Mouse (Mus musculus): Measurements from ENCODE around the gene Jam2. TPM values are rescaled to one million over a fixed set of nuclear protein-coding genes. Genes with fewer than 3 reads are reported as not detected.
A peak's percentile ranks its signal among the peaks of the same experiment; 100 is the strongest.

The Jam2 gene
- polyA plus RNA-seq (2012; ENCODE audit: insufficient read depth, insufficient read length, missing spikeins), result 26.8 and 36.1 TPM in 2 replicates

GRCm38 (mm10) chr16:84774003-84774703 is at the start of gene Jam2:
TSS of gene Jam2 (plus strand) at chr16:84774123.
- Histone ChIP-seq H3K4me1 (ENCODE audit: control insufficient read depth, insufficient read depth, insufficient read length, low read length) (no peaks in the 10 kb centered on the region), H3K27ac (replicated peaks; ENCODE audit: low read depth, low read length) (peak within 1 kb of the TSS; percentile 75), H3K4me3 (ENCODE audit: insufficient read depth, low read depth, low read length) (peak within 1 kb of the TSS; percentile 69)

DNA sequence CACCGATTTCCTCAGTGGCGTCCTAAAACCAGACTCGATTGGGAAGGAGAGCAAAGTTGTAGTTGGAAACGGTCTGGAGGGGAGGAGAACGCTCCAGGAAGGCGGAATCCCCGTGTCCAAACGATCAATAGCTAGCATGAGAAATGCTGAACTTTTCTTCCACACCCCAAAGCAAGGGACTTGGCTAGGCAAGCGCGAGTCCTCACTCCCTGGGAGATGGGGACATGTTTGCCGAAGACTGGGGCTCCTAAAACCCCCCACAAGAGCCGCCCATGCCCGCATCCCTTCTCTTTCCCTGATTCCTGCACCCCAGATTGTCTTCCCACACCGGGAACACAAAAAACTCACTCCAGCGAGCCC is 39.1 kb upstream of the Jam2 start:
- Histone ChIP-seq H3K4me1 (ENCODE audit: control insufficient read depth, insufficient read depth, insufficient read length, low read length) (peaks cover 4% of the 10 kb centered on the region; the same call in 1 of the 2 replicates), H3K27ac (replicated peaks; ENCODE audit: low read depth, low read length) (no peak overlapping the region), H3K4me3 (ENCODE audit: insufficient read depth, low read depth, low read length) (peak overlapping the region; percentile 74)

DNA sequence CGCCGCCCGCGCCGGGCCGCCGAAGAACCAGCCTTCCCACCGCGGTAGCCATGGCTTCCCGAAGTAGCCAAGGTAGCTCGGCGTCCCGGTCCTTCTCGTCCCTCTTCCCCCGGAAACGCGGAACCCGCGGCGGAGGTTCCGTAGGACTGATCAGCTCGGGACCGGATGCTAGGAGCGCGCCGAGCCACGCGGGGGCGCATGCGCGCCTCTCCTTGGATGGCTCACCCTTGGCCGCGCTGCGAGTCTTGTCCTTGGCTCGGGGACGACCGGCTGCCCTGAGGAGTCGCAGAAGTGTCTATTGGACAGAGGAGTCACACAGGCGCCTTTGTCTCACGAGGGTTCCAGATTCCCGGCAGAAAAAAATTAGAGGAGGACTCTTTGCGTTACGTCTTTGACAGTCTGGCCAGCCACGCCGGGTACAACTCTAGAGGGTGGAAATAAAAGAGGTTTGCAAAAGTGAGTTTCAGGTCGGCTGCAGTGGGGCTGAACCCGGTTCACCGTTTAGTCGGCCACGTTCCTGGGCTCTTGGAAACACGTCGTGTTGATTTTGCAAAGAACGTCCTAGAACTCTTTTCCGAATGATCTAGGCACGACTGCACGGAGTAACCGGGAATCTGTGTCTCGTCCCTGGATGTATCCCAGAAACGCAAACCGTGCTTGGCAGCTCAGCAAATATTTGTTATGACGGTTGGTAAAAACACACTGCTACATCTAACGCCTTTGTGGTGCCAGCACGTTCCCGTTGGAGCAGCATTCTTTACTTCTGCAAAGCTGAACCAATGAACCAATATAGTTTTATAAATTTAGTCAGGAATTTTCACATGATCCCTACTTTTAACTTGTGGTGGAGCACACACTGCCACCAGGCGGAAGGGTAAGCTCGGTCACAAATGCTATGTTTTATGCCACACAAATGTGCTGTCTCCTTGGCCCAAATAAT is 38.5 kb upstream of the Jam2 start, which contains the start of gene Mrpl39:
TSS of gene Mrpl39 (minus strand) at position 577 of the 940 bp plus-strand sequence.
- Histone ChIP-seq H3K27ac (replicated peaks; ENCODE audit: low read depth, low read length) (peak within 1 kb of the TSS; percentile 79), H3K4me3 (ENCODE audit: insufficient read depth, low read depth, low read length) (peak within 1 kb of the TSS; percentile 74), H3K4me1 (ENCODE audit: control insufficient read depth, insufficient read depth, insufficient read length, low read length) (peaks cover 4% of the 10 kb centered on the region; the same call in 1 of the 2 replicates)

DNA sequence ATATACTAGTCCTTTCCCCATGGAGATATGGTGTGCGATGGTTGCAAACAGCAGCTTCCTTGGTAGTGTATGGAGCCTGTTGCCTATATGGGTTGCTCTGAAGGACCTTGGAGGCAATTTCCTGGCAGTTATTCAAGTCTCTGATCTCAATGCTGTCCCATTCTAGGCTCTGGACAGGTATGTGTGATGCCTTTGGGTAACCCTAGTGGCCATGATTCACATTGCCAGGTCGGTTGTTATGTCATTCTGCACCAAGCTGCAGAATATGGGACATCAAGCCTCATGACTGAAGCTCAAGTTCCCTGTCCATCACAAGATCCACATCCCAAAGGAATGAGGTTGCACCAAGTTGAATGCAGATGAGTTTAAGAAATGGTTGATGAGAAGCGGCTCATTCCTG is 36.6 kb upstream of the Jam2 start:
- no peak overlapping the region for H3K4me3 ChIP-seq (ENCODE audit: insufficient read depth, low read depth, low read length)
- H3K4me1 ChIP-seq (ENCODE audit: control insufficient read depth, insufficient read depth, insufficient read length, low read length), result peaks cover 4% of the 10 kb centered on the region; the same call in 1 of the 2 replicates

GRCm38 (mm10) chr16:84744703-84745490 is 29.0 kb upstream of the Jam2 start:
- H3K4me1 ChIP-seq (ENCODE audit: control insufficient read depth, insufficient read depth, insufficient read length, low read length), result no peaks in the 10 kb centered on the region; the same call in 1 of the 2 replicates
- 0 out of 2 replicates have a peak overlapping the region, but pooled peaks have one; percentile 24 for H3K27ac ChIP-seq (replicated peaks; ENCODE audit: low read depth, low read length)
- H3K4me3 ChIP-seq (ENCODE audit: insufficient read depth, low read depth, low read length), result no peak overlapping the region

More for the DNA sequence above, 36.6 kb upstream of the Jam2 start:
- H3K27ac ChIP-seq (replicated peaks; ENCODE audit: low read depth, low read length), result no peak overlapping the region

DNA sequence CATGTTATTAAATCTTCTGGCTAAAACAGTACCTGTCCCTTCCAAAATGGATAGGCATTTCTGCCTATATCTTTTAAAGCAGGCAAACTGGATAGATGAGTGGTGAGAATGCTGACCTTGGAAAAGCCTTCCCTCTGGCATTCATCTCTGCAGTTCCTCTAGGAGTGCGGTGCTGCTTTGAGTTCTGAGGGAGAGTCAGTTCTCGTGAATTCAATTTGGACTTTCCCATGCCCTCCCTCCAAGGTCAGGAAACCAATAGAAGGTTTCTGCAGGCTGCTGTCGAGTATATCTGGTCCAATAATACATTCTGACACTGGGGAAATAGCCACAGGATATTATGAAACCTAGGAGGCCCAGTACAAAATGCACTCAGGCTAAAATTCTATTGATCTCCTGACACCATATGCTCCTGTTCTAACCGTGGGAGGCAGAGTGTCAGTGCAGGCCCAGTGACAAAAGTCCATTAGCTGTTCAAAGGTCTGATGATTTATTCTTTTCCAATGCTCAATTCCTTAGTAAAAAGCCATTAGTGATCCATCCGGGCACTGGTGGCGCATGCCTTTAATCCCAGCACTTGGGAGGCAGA is 28.1 kb upstream of the Jam2 start:
- Histone ChIP-seq H3K4me1 (ENCODE audit: control insufficient read depth, insufficient read depth, insufficient read length, low read length) (no peaks in the 10 kb centered on the region; the same call in 1 of the 2 replicates), H3K4me3 (ENCODE audit: insufficient read depth, low read depth, low read length) (no peak overlapping the region), H3K27ac (replicated peaks; ENCODE audit: low read depth, low read length) (no peak overlapping the region)

- Histone ChIP-seq H3K4me1 (ENCODE audit: control insufficient read depth, insufficient read depth, insufficient read length, low read length) (no peaks in the 10 kb centered on the region), H3K4me3 (ENCODE audit: insufficient read depth, low read depth, low read length) (no peak overlapping the region), H3K27ac (replicated peaks; ENCODE audit: low read depth, low read length) (no peak overlapping the region)
These were observed 6.0 kb upstream of the Jam2 start for GRCm38 (mm10) chr16:84767956-84768355.

DNA sequence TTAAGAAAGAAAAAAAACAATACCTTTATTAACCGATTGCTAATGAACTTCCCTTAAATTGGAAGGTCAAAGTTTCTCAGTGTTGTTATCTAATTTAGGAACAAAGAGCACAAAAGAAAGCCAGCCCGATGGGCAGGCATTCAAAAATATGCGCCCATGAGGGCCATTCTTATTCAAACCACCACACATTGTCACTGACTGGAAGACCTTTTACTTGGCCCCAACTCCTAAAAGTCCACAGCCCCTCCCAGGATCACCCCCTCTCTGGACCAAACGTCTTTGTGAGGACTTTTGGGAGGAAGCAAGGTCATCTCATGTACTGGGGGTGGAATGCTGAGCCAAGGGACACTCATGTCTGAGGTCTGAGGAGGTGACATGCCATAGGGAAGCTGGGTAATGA is 4.7 kb upstream of the Jam2 start:
- Histone ChIP-seq H3K4me3 (ENCODE audit: insufficient read depth, low read depth, low read length) (no peak overlapping the region), H3K27ac (replicated peaks; ENCODE audit: low read depth, low read length) (no peak overlapping the region), H3K4me1 (ENCODE audit: control insufficient read depth, insufficient read depth, insufficient read length, low read length) (no peaks in the 10 kb centered on the region)

DNA sequence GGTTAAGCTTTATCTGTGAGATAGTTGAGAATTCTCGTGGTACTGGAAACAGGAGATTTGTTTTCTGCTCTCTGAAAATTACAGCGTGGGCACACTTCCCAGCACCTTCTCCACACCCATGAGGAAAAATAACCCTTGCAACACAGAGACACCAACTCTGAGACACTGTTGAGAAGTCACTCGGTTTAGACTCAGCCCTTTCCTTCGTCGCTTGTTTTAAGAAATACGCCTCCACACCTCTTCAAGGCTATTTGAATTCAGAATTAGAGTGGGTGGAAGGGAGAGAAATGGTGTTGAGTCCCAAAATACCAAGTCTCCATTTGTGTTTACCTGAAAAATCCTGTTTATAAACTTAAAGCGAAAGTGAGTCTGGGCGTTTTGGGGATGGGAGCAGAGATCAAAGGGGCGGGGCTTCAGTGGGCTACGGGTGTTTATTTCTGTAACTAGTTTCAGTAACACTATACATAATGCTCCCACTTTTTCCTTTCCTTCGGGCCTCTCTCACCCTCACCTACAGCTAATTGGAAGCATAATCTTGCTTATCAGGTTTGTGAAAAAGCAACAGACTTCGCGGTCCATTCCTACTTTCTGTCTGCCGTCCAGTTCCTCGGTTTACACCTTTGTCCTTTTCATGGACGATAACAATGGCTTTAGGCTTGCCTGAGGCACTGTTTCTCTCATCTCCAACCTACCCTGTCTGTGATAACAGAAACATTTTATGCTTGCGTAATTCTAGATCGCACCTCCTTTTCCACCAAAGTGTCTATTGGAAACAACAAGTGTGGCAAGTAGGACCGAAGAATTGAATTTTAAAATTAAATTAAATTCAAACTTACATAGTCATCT is 4.1 kb upstream of the Jam2 start:
- no peak overlapping the region for H3K4me3 ChIP-seq (ENCODE audit: insufficient read depth, low read depth, low read length)
- H3K27ac ChIP-seq (replicated peaks; ENCODE audit: low read depth, low read length), result no peak overlapping the region
- H3K4me1 ChIP-seq (ENCODE audit: control insufficient read depth, insufficient read depth, insufficient read length, low read length), result no peaks in the 10 kb centered on the region

- Histone ChIP-seq H3K4me3 (ENCODE audit: insufficient read depth, low read depth, low read length) (no peak overlapping the region), H3K27ac (replicated peaks; ENCODE audit: low read depth, low read length) (no peak overlapping the region; the same call in 1 of the 2 replicates), H3K4me1 (ENCODE audit: control insufficient read depth, insufficient read depth, insufficient read length, low read length) (no peaks in the 10 kb centered on the region)
These were observed 3.0 kb upstream of the Jam2 start for GRCm38 (mm10) chr16:84770891-84771290.

DNA sequence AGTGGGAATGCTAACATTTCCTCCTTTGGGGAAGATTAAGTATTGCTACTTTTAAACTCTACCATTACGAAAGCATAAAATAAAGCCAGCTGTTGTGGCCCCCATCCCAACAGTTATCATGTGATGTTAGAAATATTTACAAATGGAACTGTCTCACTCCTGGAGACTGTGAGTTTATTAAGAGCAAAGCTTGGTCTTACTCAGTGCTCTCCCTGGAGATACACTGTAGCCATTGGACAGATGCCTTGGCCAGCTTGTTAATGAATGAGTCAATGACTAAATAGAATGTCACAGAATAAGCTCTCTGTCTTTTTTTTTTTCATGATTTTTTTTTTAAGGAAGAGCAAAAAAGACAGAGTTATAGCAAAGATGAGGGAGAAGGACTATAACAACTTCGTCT is 2.5 kb upstream of the Jam2 start:
- H3K4me3 ChIP-seq (ENCODE audit: insufficient read depth, low read depth, low read length), result no peak overlapping the region
- H3K27ac ChIP-seq (replicated peaks; ENCODE audit: low read depth, low read length), result no peak overlapping the region

GRCm38 (mm10) chr16:84772496-84773267 is 1.2 kb upstream of the Jam2 start:
- Histone ChIP-seq H3K4me3 (ENCODE audit: insufficient read depth, low read depth, low read length) (peak overlapping the region; percentile 12; the same call in 1 of the 2 replicates), H3K27ac (replicated peaks; ENCODE audit: low read depth, low read length) (peak overlapping the region; percentile 70)

More for the DNA sequence above, 2.5 kb upstream of the Jam2 start:
- H3K4me1 ChIP-seq (ENCODE audit: control insufficient read depth, insufficient read depth, insufficient read length, low read length), result no peaks in the 10 kb centered on the region

GRCm38 (mm10) chr16:84773268-84773861 is 558 bp upstream of the Jam2 start:
- Histone ChIP-seq H3K4me3 (ENCODE audit: insufficient read depth, low read depth, low read length) (peak overlapping the region; percentile 69), H3K4me1 (ENCODE audit: control insufficient read depth, insufficient read depth, insufficient read length, low read length) (no peaks in the 10 kb centered on the region), H3K27ac (replicated peaks; ENCODE audit: low read depth, low read length) (peak overlapping the region; percentile 75)

More at GRCm38 (mm10) chr16:84772496-84773267, 1.2 kb upstream of the Jam2 start:
- H3K4me1 ChIP-seq (ENCODE audit: control insufficient read depth, insufficient read depth, insufficient read length, low read length), result no peaks in the 10 kb centered on the region
